Mouse (Mus musculus) adipocyte (in vitro differentiated cells): ENCODE results near the gene Soga3.

Experiments
- DNase-seq: peaks from one replicate; pipeline ENCODE4 v3.0.0-alpha.2; 2016; ENCODE audit warnings: low spot score

Soga3 gene

GRCm38 (mm10) chr10:29143566-29144335 is at the start of gene Soga3:
TSS of gene Soga3 (plus strand) at chr10:29143839.
- DNase-seq, result no peak

DNA sequence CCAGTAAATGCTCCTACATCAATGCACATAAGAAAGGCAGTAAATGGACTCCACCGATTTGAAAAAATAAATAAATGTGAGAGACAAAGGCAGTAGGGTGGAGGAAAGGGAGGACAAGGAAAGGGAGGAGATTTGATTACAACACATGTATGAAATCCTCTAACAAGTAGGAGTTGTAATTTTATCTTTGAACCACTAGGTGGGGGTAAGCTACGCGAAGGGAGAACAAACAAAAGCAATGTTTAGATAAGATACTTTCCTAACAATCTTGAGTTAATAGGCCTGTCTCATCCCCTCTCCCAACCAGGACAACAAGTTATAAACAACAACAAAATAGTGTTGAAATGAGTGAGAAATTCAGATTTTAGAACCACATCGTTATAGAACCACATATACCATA is 36.7 kb upstream of the Soga3 start:
- DNase-seq, result peak; percentile 51

DNA sequence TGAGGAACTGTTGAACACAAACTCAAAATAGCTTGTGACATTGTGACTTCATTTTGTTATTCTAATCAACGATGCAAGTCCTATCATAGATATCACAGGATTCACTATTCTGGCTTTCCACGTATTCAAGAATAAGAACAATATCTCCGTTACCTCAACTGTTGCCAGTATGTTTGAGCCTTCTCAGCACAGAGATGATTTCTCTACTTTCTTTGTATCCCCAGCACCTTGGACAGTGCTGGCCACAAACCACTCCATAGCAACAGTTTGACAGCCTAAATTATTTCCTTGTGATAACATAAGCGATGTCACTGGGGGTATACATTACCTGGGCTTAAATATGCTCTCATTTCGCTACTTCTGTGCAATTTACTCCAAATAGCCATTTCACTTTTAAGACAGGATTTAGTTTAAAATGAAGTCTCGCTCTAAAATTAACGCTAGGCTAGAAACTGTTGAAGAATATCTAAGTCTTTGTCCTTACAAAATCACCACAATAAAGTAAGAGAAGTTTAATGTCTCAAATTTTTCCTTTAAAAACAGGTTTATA is 1.0 kb upstream of the Soga3 start:
- DNase-seq, result no peak

DNA sequence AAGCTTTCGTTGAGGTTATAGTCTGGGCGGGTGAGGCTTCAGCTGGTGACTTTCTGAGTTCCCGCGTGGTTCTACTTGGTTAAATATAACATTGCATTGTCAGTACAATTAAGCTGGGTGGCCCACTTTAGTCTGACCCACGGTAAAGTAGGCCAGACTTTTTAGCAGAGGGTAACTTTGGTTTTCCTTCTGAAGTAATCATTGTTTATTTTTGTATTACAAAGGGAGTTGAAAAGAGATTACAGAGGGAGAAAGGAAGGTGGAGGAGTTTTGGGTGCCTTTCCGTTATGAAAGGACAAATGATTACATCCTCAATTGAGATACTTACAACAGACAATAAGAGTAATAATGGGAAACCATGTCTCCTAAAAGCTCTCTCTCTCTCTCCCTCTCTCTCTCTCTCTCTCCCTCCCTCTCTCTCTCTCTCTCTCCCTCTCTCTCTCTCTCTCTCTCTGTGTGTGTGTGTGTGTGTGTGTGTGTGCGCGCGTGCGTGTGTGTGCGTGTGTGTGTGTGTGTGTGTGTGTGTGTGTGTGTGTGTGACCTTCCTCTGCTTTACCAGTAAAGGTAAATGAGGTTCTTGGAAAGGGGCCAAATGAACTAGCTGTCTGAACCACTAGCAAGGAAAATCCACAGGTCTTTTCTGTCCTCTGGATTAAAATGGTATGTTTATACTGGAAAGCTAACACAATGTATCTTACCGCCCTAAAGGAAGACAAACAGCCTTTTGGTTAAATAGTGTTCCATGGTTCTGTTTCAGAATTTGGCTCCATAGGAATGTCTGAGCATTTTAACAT is 1.2 kb downstream of the Soga3 start:
- no peak for DNase-seq

- no peak for DNase-seq
Measured at GRCm38 (mm10) chr10:29146198-29146857, 2.7 kb downstream of the Soga3 start.

- no peak for DNase-seq
Measured at GRCm38 (mm10) chr10:29146858-29147640, 3.4 kb downstream of the Soga3 start.

- DNase-seq, result no peak
Measured at GRCm38 (mm10) chr10:29147641-29147990, 4.0 kb downstream of the Soga3 start.

DNA sequence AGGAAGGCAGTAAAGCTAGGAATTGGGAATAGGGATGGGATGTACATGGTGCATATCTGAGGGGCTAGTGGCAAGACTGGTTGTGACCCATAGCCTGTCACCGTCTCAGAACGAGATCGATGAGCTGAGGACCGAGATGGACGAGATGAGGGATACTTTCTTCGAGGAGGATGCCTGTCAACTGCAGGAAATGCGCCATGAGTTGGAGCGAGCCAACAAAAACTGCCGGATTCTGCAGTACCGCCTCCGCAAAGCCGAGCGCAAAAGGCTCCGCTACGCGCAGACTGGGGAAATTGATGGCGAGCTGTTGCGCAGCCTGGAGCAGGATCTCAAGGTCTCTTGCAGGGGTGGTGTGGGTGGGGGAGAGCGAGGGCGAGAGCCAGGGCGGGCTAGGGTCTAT is 4.4 kb downstream of the Soga3 start:
- DNase-seq, result no peak

- no peak for DNase-seq
Measured at GRCm38 (mm10) chr10:29155304-29155703, 11.7 kb downstream of the Soga3 start.

DNA sequence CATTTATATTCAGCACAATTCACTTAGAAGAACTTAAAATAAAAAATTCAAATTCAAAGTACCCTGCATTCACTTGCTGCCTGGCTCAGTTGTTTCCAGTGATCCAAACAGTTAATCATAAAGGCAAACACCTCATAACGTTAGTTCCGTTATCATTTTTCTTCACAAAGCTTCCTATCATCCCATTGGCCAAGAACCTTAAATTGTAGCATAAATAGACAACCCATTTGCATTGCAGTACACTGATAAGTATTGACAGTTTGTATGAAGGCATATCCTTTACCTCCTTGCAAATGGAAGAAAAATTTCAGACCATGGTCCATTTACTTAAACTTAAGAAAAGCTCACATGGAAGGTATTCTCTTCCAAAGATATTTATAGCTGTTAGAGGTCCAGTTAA is 18.0 kb downstream of the Soga3 start:
- no peak for DNase-seq

GRCm38 (mm10) chr10:29173778-29174177 is 30.1 kb downstream of the Soga3 start:
- DNase-seq, result no peak

DNA sequence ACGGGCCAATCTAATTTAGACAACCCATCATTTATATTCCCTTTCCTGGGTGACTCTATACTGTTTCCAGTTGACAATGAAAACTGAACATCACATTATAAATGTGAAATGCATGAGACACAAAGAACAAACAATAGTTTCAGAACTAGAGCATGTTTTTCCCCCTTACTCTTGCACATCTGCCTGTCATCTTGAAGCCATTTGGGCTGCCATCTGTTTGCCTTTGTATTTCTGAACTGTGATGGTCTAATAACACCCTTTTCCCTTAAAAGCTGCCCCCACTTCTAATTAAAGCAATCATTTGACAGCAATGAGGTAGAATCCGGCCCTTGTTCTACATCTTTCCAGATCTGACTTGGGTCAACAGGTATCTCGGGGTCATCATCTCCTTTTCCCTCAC is 32.0 kb downstream of the Soga3 start:
- DNase-seq, result no peak

GRCm38 (mm10) chr10:29176881-29177280 is 33.2 kb downstream of the Soga3 start:
- DNase-seq, result no peak

GRCm38 (mm10) chr10:29178003-29178402 is 34.4 kb downstream of the Soga3 start:
- DNase-seq, result no peak

DNA sequence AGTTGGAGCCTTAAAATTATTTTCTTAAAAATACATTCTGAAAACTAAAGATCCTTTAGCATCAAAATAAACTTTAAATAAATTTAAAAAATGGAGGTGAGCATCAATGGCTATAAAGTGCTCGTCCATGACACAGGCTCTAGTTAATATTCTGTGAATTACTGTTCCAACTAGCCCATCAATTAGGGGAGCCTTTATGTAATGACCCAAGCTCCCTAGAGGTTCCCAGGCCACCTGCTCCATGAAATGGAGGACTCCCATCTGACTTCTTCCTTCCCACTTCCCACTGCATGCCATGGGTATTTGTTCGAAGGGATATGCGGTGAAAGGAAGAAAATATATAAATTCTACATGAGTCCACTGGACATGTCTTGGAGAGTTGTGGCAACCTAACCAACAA is 36.6 kb downstream of the Soga3 start:
- no peak for DNase-seq

GRCm38 (mm10) chr10:29181046-29181445 is 37.4 kb downstream of the Soga3 start:
- no peak for DNase-seq

DNA sequence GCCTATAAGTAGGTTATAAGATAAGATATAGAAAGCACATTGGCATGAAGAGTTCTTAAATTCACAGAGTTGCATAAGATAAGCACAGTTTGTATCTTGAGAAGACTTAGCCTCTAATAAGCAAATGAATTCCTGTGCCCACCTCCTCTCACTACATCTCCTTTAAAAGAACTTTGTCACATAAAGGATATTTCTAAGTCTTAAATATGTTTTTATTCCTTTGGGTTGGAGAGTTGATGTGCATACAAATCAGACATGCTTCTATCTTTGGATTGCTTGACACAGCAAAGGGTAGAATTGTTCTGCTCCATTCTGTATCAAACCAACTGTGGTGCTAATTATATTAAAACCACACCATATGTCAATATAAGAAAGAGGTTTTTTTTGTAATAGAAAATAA is 50.1 kb downstream of the Soga3 start:
- no peak for DNase-seq

GRCm38 (mm10) chr10:29196811-29197210 is 53.2 kb downstream of the Soga3 start:
- no peak for DNase-seq

- DNase-seq, result no peak
Measured at GRCm38 (mm10) chr10:29198642-29199041, 55.0 kb downstream of the Soga3 start, which contains the start of gene Gm49353. TSS of gene Gm49353 (plus strand) at chr10:29198954.

GRCm38 (mm10) chr10:29199835-29200234 is 56.2 kb downstream of the Soga3 start:
- peak; percentile 14 for DNase-seq

- DNase-seq, result no peak
Measured at GRCm38 (mm10) chr10:29200609-29201008, 57.0 kb downstream of the Soga3 start.

GRCm38 (mm10) chr10:29206730-29207129 is 63.1 kb downstream of the Soga3 start:
- DNase-seq, result peak; percentile 72
